Mouse (Mus musculus): Measurements from ENCODE around the gene Gm20403. TPM values are rescaled to one million over a fixed set of nuclear protein-coding genes. Genes with fewer than 3 reads are reported as not detected.
A peak's percentile ranks its signal among the peaks of the same experiment; 100 is the strongest.

Gene Gm20403
- polyA plus RNA-seq, 1 experiment: not detected

DNA sequence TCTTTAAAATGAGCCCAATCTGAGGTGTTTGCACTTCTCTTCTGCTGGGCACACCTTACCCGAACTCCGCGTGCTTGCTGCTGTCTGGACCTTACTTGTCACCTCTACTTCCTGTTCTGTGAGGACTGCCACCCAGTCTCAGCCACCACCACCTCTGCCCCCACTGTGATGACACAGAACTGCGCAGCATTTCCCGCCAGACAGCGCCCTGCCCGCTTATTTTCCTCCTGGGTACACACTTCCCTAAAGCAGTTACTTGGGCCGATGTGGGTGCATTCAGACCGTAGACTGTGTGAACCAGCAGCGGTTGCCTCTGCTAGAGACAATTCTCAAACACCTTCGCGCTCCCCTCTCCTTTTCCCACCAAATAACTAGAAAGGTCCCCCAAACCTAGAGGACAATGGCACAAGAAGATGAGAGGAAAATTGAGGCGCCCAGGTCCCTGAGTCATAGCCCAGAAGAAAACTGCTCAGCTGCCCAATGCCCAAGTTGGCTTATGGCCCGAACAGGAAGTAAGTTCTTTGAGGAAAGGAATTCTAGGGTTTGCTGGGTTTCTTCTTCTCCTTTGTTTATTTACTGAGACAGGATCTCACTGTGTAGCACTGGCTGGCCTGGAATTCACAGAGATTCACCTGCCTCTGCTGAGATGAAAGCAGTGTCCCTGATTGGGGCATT is 12.8 kb upstream of the Gm20403 start:
- Histone ChIP-seq H3K4me1 (ENCODE audit: control insufficient read depth, insufficient read depth, insufficient read length, low read length) (no peaks in the 10 kb centered on the region), H3K27ac (replicated peaks; ENCODE audit: low read depth, low read length) (no peak overlapping the region; the same call in 1 of the 2 replicates), H3K4me3 (ENCODE audit: insufficient read depth, low read depth, low read length) (no peak overlapping the region)

DNA sequence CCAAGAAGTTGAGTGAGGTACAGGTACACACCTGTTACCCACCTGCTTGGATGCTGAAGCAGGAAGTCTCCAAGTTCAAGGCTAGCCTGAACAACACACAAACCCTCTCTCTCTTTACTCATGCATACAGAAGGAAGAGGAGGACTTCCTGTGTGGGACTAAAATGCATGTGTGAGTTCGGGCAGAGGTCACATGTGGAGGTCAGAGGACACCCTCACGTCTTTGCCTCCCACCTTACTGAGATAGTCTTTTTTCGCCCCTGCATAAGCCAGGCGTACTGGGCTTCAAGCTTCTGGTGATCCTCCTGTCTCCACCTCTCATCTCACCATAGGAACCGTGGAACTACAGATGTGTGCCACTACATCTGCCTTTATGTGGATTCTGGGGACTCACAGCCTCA is 12.1 kb upstream of the Gm20403 start:
- Histone ChIP-seq H3K4me3 (ENCODE audit: insufficient read depth, low read depth, low read length) (no peak overlapping the region), H3K4me1 (ENCODE audit: control insufficient read depth, insufficient read depth, insufficient read length, low read length) (no peaks in the 10 kb centered on the region), H3K27ac (replicated peaks; ENCODE audit: low read depth, low read length) (no peak overlapping the region)

DNA sequence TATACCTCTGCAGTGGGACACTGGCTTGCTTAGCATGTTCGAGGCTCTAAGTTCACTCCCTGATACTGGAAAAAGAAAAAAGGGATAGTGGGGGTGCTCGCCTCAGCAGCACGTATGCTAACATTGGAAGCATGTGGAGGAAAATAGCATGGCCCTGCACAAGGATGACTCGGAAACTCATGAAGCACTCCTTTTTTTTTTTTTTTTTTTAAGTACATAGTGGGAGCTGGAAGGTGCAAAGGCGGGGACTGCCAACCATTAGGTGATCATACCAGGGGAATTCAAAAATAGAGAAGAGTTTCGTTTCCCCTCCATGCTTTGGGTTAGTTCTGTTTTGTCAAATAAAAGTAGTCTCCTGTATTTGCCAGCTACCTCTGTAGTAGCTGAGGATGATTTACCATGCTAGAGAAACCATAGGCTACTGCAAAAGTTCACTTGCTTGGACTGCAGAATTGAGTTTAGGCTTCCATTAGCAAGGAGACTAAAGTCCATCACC is 10.7 kb upstream of the Gm20403 start:
- no peaks in the 10 kb centered on the region for H3K4me1 ChIP-seq (ENCODE audit: control insufficient read depth, insufficient read depth, insufficient read length, low read length)
- no peak overlapping the region for H3K27ac ChIP-seq (replicated peaks; ENCODE audit: low read depth, low read length)
- H3K4me3 ChIP-seq (ENCODE audit: insufficient read depth, low read depth, low read length): no peak overlapping the region

DNA sequence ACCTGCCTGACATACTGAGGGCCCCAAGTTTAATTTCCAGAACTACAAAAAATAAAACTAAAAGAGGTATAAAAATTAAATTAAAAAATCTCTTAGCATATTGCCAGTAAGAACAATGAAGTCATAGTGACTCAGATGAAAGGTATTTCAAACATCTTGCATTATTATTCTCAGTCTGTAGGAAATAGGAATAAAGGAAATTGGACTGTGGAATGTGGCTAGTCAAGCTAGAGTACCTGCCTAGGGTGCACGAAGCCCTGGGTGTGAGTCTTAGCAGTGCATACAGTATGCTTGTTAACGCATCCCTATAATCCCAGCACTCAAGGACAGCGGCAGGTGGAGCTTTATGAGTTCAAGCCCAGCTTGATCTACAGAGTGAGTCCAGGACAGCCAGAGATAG is 9.6 kb upstream of the Gm20403 start:
- no peak overlapping the region for H3K27ac ChIP-seq (replicated peaks; ENCODE audit: low read depth, low read length)
- H3K4me1 ChIP-seq (ENCODE audit: control insufficient read depth, insufficient read depth, insufficient read length, low read length): no peaks in the 10 kb centered on the region
- H3K4me3 ChIP-seq (ENCODE audit: insufficient read depth, low read depth, low read length): no peak overlapping the region

DNA sequence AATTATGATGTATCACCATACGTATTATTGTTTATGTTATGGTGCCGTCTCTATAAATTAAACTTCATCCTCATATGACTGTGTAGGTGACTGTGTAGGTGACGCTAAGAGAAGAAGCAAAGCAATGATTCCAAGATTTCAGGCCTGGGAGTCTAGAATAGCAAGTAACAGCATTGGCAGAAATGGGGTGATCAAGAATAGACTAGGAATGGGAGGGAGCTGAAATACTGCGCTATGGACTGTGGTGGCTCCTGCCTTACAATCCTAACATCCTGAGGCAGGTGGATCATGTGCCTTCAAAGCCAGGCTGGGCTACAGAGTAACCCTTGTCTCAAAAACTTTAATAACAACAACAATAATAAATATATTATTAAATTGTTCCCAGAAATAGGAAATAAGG is 8.1 kb upstream of the Gm20403 start:
- H3K4me1 ChIP-seq (ENCODE audit: control insufficient read depth, insufficient read depth, insufficient read length, low read length): no peaks in the 10 kb centered on the region
- H3K4me3 ChIP-seq (ENCODE audit: insufficient read depth, low read depth, low read length): no peak overlapping the region
- no peak overlapping the region for H3K27ac ChIP-seq (replicated peaks; ENCODE audit: low read depth, low read length)

DNA sequence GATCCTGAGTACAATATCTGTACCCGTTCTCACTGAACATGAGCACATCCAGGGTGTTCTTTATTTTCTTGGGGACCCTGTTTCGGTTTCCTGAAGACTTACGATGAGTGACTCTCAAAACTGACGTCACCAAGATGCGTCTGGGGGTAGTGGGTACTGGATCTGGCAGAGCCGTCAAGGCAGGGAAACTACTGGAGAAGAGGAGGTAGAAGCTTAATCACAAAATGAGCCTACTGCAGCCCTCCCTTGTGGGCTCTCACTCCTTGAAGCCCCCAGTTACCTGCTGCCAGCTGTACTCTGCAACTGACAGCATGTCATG is 7.7 kb upstream of the Gm20403 start:
- H3K27ac ChIP-seq (replicated peaks; ENCODE audit: low read depth, low read length): no peak overlapping the region
- H3K4me1 ChIP-seq (ENCODE audit: control insufficient read depth, insufficient read depth, insufficient read length, low read length): no peaks in the 10 kb centered on the region
- H3K4me3 ChIP-seq (ENCODE audit: insufficient read depth, low read depth, low read length): no peak overlapping the region

DNA sequence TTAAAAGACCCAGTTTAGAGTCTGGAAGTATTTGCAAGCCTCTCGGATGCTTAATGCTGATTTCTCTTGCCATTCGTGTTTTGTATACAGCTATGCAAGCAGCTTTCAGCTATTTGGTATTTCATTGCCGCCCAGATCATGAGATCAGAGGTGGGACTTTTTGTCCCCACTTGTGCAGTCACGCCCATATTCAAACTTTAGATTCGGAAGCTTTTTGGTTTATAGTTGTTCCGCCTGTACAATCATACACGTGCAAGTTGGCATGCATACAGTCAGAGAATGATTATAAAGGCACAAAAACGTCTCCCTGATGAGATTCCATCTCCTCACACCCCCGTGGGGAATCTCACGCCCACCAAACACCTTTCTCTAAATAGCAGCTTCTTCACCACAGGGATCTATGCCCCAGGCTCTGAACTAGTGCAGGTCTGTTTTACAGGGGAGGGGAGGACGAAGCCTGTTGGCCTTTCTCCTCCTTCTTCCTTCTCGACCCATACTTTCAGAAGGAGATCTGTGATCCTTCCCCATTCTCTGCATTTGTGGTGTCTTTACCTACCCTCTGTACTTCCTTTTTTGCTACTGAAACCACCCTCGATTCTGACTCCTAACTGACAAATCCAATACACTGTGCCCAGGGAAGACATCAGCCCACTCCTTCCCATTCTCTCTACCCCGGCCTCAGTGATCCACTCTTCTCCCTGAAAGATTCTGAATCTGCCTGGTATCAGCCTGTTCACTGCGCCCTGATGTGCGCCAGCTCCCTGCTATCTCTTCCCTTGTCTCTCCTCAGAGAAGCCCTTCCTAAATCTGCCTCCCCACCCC is 7.1 kb upstream of the Gm20403 start:
- Histone ChIP-seq H3K4me3 (ENCODE audit: insufficient read depth, low read depth, low read length) (no peak overlapping the region), H3K4me1 (ENCODE audit: control insufficient read depth, insufficient read depth, insufficient read length, low read length) (no peaks in the 10 kb centered on the region), H3K27ac (replicated peaks; ENCODE audit: low read depth, low read length) (no peak overlapping the region)

DNA sequence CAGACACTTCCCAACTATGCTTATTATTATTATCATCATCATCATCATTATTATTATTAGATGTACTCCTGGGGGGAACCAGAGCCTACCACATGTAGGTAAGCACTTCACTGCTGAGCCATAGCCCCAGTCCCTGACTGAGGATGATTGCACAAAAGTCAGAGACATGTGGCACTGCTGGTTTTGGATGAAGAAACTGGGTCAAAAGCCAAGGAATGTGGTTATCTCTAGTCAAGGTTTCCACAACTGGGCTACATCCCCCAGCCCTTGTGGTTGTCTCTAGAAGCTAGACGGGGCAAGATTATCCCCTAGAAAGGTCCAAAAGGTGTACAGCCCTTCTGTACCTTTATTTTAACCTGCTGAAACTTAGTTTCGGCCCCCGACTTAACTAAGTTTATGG is 6.5 kb upstream of the Gm20403 start:
- Histone ChIP-seq H3K4me3 (ENCODE audit: insufficient read depth, low read depth, low read length) (no peak overlapping the region), H3K27ac (replicated peaks; ENCODE audit: low read depth, low read length) (no peak overlapping the region), H3K4me1 (ENCODE audit: control insufficient read depth, insufficient read depth, insufficient read length, low read length) (no peaks in the 10 kb centered on the region)

DNA sequence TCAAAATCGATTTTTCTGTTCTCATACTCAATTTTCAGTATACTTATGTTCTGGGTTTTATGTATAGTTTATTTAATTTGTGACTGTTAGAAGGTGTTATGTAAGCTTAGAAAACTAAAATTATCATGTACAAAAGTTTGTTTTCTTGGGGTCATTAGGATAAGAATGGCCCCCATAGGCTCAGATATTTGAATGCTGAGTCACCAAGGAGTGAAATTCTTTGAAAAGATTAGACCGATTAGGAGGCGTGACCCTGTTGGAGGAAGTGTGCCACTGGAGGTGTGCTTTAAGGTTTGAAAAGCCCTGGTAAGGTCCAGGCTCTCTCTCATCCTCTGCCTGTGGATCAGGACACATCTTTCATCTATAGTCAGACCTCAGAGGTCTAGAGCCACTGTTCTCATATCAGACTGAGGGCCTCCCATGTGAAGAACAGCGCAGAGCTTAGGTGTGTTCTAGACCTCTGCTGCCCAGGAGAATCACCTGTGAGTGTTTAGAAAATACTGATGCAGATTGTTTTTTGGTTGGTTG is 2.1 kb upstream of the Gm20403 start:
- H3K4me3 ChIP-seq (ENCODE audit: insufficient read depth, low read depth, low read length): no peak overlapping the region
- H3K4me1 ChIP-seq (ENCODE audit: control insufficient read depth, insufficient read depth, insufficient read length, low read length): no peaks in the 10 kb centered on the region
- H3K27ac ChIP-seq (replicated peaks; ENCODE audit: low read depth, low read length): no peak overlapping the region

DNA sequence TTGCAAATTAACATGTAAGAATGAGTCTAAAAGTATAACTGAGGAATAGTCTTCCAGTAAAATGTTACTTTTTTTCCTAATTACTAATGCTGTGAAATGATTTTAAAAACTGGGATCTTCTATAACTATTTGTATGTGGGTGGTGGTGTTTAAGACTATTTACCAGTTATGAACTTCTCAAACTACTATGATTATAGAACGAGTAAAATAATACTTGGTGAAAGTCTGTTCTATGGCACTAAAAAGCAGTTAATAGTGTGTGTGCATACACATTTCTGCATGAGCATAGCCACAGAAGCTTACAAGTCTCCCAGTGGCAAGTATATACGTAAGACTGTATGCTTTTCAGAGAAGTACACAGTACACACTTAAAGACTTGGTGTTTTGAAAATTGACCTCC is 827 bp upstream of the Gm20403 start:
- Histone ChIP-seq H3K27ac (replicated peaks; ENCODE audit: low read depth, low read length) (no peak overlapping the region), H3K4me3 (ENCODE audit: insufficient read depth, low read depth, low read length) (no peak overlapping the region), H3K4me1 (ENCODE audit: control insufficient read depth, insufficient read depth, insufficient read length, low read length) (no peaks in the 10 kb centered on the region)

DNA sequence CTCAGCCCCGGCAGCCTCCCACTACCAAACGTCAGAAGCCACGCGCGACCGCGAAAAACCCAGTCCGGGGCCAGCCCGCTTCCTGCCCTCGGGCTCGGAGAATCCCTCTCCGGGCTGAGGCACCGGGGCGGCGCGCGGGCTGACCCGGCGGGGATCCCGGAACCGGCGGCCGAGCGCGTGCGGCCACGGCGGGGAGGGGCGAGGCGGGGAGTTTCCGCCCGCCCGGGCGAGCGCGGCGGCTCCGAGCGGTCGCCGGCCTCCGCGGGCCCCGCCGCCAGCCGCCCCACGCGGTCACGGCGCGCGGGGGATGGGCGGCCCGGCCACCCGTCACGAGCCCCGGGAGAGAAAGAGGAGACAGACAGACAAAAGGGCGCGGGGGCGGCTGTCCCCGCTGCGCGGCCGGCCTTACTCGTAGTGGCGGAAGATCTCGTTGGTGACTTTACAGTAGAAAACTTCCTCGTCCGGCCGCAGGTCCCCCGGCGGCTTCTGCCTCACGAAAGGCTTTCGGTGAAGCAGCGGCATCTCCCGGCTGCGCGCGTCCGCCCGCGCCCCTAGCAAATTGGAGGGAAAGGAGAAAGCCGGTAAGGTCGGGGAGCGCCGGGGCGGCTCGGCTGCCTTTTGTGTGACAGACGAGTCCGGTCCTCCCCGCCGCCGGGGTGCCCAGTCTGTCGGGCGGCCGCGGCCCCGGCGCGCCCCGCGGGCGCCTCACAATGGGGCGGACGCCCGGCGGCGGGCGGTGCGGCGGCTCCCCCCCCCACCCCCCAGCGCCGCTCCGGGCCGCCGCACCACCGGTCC is 875 bp downstream of the Gm20403 start:
- H3K4me3 ChIP-seq (ENCODE audit: insufficient read depth, low read depth, low read length): peak overlapping the region; percentile 100
- no peaks in the 10 kb centered on the region for H3K4me1 ChIP-seq (ENCODE audit: control insufficient read depth, insufficient read depth, insufficient read length, low read length)
- H3K27ac ChIP-seq (replicated peaks; ENCODE audit: low read depth, low read length): peak overlapping the region; percentile 93

DNA sequence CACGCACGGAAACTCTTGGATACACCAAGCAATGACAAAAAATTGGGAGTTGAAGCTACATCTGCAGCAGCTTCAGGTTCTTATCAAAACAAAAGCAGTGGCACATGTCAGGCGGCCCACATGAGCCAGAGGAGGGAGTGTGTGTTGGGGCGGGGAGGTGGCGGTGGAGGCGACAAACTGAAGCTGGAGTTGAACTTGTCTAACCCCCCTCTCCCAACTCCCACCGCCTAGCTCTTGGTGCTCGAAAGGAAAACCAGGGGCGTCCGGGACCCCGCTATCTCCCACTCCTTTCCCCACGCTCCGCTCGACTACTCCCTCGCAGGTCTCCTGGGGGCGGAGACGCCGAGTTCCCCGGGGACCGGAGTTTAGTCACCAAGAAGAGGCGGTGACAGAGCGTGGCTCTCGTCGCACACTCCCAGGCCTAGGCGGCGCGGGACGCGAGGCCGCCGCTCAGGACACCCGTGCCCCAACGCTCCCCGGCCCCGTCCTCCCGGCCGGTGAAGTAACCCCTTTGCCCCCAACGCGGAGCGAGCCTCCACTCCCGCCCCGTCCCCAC is 1.6 kb downstream of the Gm20403 start:
- H3K27ac ChIP-seq (replicated peaks; ENCODE audit: low read depth, low read length): peak overlapping the region; percentile 93
- H3K4me1 ChIP-seq (ENCODE audit: control insufficient read depth, insufficient read depth, insufficient read length, low read length): no peaks in the 10 kb centered on the region
- H3K4me3 ChIP-seq (ENCODE audit: insufficient read depth, low read depth, low read length): peak overlapping the region; percentile 100

DNA sequence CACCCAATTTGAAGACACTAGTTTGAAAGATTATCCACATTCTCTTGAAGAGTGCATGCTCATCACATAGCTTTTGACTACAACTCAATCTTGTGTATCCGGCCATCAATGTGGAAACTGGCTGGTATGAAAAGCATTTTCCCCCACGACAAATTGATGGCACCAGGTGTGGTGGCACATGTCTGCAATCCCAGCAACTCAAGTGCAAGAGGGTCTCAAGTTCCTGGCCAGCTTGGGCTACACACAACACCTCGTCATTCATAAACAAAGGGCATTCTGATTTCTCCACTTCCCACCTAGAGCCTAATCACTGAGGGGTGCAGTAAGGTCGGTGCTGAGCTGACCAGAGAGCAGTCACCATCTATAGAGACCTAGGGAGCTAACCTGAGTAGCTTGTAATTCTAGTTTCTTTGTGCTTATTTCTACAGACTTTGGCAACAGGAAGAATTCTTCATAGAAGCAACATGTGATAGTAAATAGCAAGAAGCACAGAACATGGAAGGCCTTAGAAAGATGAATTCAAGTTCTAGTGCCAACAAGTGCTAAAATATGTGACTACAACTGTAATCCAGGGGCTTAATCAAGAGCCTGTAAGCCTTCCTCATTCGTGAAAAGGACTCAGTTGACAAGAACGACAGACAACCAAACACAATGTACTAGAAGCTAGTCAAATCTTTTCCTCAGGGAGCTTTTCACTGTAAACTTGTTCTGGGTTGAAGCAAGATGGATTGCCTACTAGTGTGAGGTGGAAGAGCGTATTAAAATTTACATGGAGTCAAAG is 3.2 kb downstream of the Gm20403 start:
- Histone ChIP-seq H3K4me1 (ENCODE audit: control insufficient read depth, insufficient read depth, insufficient read length, low read length) (no peaks in the 10 kb centered on the region), H3K4me3 (ENCODE audit: insufficient read depth, low read depth, low read length) (no peak overlapping the region), H3K27ac (replicated peaks; ENCODE audit: low read depth, low read length) (no peak overlapping the region)

DNA sequence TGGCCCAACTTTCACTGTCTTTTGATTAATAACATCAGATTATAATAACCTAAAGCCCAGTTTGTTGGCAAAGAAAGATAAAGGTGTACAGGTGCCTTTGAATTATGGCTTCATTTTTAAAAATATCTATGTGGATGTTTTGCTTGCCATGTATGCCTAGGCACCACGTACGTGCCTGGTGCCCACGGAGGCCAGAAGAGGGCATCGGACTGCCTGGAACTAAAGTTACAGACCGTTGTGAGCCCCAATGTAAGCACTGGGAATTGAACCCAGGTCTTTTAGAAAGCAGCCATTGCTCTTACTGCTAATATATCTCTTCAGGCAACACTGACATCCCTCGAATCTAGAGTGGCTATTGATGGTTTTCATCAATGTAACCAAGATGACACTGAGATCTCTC is 4.4 kb downstream of the Gm20403 start:
- H3K27ac ChIP-seq (replicated peaks; ENCODE audit: low read depth, low read length): no peak overlapping the region
- H3K4me3 ChIP-seq (ENCODE audit: insufficient read depth, low read depth, low read length): no peak overlapping the region
- H3K4me1 ChIP-seq (ENCODE audit: control insufficient read depth, insufficient read depth, insufficient read length, low read length): no peaks in the 10 kb centered on the region

Measured in brown adipose tissue, adult 24 weeks (tissue).